Mouse (Mus musculus) CH12.LX (cell line): Measurements from ENCODE around the gene Rprd1b. TPM values are rescaled to one million over a fixed set of nuclear protein-coding genes. Genes with fewer than 3 reads are reported as not detected.

ENCODE experiments used
- DNase-seq: peaks from one replicate; pipeline ENCODE4 v3.0.0-alpha.2; 2013; ENCODE audit errors: extremely low read depth
- H3K27ac ChIP-seq: 2 replicates; pipeline ENCODE4 v1.5.1; 2012; ENCODE audit warnings: low read depth, mild to moderate bottlenecking, control low read depth, moderate library complexity; ENCODE audit not compliant: insufficient read depth
- H3K27me3 ChIP-seq: replicated peaks from 2 replicates; pipeline ENCODE3; 2012; ENCODE audit warnings: inconsistent platforms
- H3K36me3 ChIP-seq, 2 experiments: replicated peaks in 1 of 2; 2 replicates each; pipeline versions ENCODE3 to v1.6.1; 2012; ENCODE audit warnings: inconsistent platforms in 1 of 2, low read length in 1 of 2, mild to moderate bottlenecking in 1 of 2, mixed read lengths in 1 of 2, moderate library complexity in 1 of 2; ENCODE audit not compliant: control insufficient read depth in 1 of 2, insufficient read depth in 1 of 2
- H3K4me1 ChIP-seq, 2 experiments: 2 replicates each; pipeline ENCODE4 v1.6.1; 2012; ENCODE audit warnings: inconsistent platforms in 1 of 2, moderate library complexity in 1 of 2; ENCODE audit not compliant: insufficient read depth in 2 of 2, control insufficient read depth in 1 of 2
- H3K4me2 ChIP-seq: 2 replicates; pipeline ENCODE4 v1.6.1; 2012; ENCODE audit warnings: low read depth, mild to moderate bottlenecking, control low read depth; ENCODE audit not compliant: poor library complexity, insufficient read depth, severe bottlenecking
- H3K4me3 ChIP-seq, 3 experiments: fragments of 150-350 bp in 1 of 3; sonication (generic) in 1 of 3; replicated peaks in 1 of 3; 2 replicates each; pipeline versions ENCODE3 to v1.5.1; 2011 to 2012; ENCODE audit warnings: low read depth in 2 of 3, low read length in 2 of 3, mild to moderate bottlenecking in 2 of 3, moderate library complexity in 2 of 3, control low read depth in 1 of 3, improper control_type of control experiment in 1 of 3, inconsistent platforms in 1 of 3, mixed read lengths in 1 of 3; ENCODE audit not compliant: poor library complexity in 1 of 3
- H3K79me2 ChIP-seq: replicated peaks from 2 replicates; pipeline ENCODE4 v1.6.1; 2012; ENCODE audit warnings: mild to moderate bottlenecking, moderate library complexity; ENCODE audit not compliant: control insufficient read depth, poor library complexity, insufficient read depth, severe bottlenecking; ENCODE audit errors: extremely low read depth
- H3K9ac ChIP-seq: 2 replicates; pipeline ENCODE4 v1.6.1; 2012; ENCODE audit warnings: low read depth, mild to moderate bottlenecking, control low read depth, moderate library complexity; ENCODE audit not compliant: insufficient read depth
- H3K9me3 ChIP-seq: replicated peaks from 2 replicates; pipeline ENCODE3; 2012; ENCODE audit warnings: low read length, inconsistent platforms, mixed read lengths
- BHLHE40 ChIP-seq: IDR thresholded peaks from 2 replicates; pipeline ENCODE4 v1.6.1; 2011; ENCODE audit warnings: mild to moderate bottlenecking, low read depth, low read length, improper control_type of control experiment
- CHD1 ChIP-seq: IDR thresholded peaks from 2 replicates; pipeline ENCODE4 v1.6.1; 2012; ENCODE audit warnings: low read depth, low read length, improper control_type of control experiment, inconsistent platforms
- CHD2 ChIP-seq: IDR thresholded peaks from 2 replicates; pipeline ENCODE4 v1.6.1; 2011; ENCODE audit warnings: low read length, improper control_type of control experiment
- ELF1 ChIP-seq: IDR thresholded peaks from 2 replicates; pipeline ENCODE4 v1.6.1; 2014; ENCODE audit warnings: low read depth, mild to moderate bottlenecking, inconsistent platforms, low read length, improper control_type of control experiment
- EP300 ChIP-seq: IDR thresholded peaks from 2 replicates; pipeline ENCODE4 v1.6.1; 2011; ENCODE audit warnings: low read length, improper control_type of control experiment
- GABPA ChIP-seq: IDR thresholded peaks from 2 replicates; pipeline ENCODE4 v1.6.1; 2012; ENCODE audit warnings: low read depth, low read length, improper control_type of control experiment, inconsistent platforms; ENCODE audit not compliant: insufficient replicate concordance
- HCFC1 ChIP-seq: IDR thresholded peaks from 2 replicates; pipeline ENCODE4 v1.6.1; 2012; ENCODE audit warnings: low read depth, mild to moderate bottlenecking, inconsistent platforms, low read length, improper control_type of control experiment
- IRF4 ChIP-seq: IDR thresholded peaks from 2 replicates; pipeline ENCODE4 v1.6.1; 2014; ENCODE audit warnings: low read depth, mild to moderate bottlenecking, inconsistent platforms, low read length, improper control_type of control experiment
- KAT2A ChIP-seq: IDR thresholded peaks from 2 replicates; pipeline ENCODE4 v1.6.1; 2012; ENCODE audit warnings: low read length, improper control_type of control experiment, inconsistent platforms; ENCODE audit not compliant: insufficient replicate concordance
- MAFK ChIP-seq: IDR thresholded peaks from 2 replicates; pipeline ENCODE4 v1.6.1; 2011; ENCODE audit warnings: low read length, improper control_type of control experiment; ENCODE audit not compliant: insufficient replicate concordance
- MAX ChIP-seq: IDR thresholded peaks from 2 replicates; pipeline ENCODE4 v1.6.1; 2011; ENCODE audit warnings: low read length, improper control_type of control experiment
- MXI1 ChIP-seq: IDR thresholded peaks from 2 replicates; pipeline ENCODE4 v1.6.1; 2011; ENCODE audit warnings: mild to moderate bottlenecking, low read depth, low read length, improper control_type of control experiment
- NELFE ChIP-seq: IDR thresholded peaks from 2 replicates; pipeline ENCODE4 v1.6.1; 2011; ENCODE audit warnings: low read depth, low read length, improper control_type of control experiment
- PAX5 ChIP-seq: IDR thresholded peaks from 2 replicates; pipeline ENCODE4 v1.6.1; 2012; ENCODE audit warnings: low read length, inconsistent platforms, mixed read lengths
- RCOR1 ChIP-seq: conservative IDR thresholded peaks from 2 replicates; pipeline ENCODE4 v1.6.1; 2012; ENCODE audit warnings: low read depth, mild to moderate bottlenecking, inconsistent platforms, low read length, improper control_type of control experiment
- SIN3A ChIP-seq: IDR thresholded peaks from 2 replicates; pipeline ENCODE4 v1.6.1; 2012; ENCODE audit warnings: low read length, improper control_type of control experiment, inconsistent platforms
- TBP ChIP-seq: conservative IDR thresholded peaks from 2 replicates; pipeline ENCODE4 v1.6.1; 2011; ENCODE audit warnings: low read depth, low read length, improper control_type of control experiment
- TCF12 ChIP-seq: IDR thresholded peaks from 2 replicates; pipeline ENCODE4 v1.6.1; 2014; ENCODE audit warnings: low read depth, mild to moderate bottlenecking, inconsistent platforms, low read length, improper control_type of control experiment
- ZC3H11A ChIP-seq: IDR thresholded peaks from 2 replicates; pipeline ENCODE4 v1.6.1; 2012; ENCODE audit warnings: low read depth, mild to moderate bottlenecking, inconsistent platforms, low read length, improper control_type of control experiment
- ZKSCAN1 ChIP-seq: IDR thresholded peaks from 2 replicates; pipeline ENCODE4 v1.6.1; 2012; ENCODE audit warnings: low read depth, inconsistent platforms, low read length, improper control_type of control experiment, borderline replicate concordance
- ZMIZ1 ChIP-seq: IDR thresholded peaks from 2 replicates; pipeline ENCODE4 v1.6.1; 2012; ENCODE audit warnings: low read depth, mild to moderate bottlenecking, inconsistent platforms, low read length, improper control_type of control experiment
- ZNF384 ChIP-seq: IDR thresholded peaks from 2 replicates; pipeline ENCODE4 v1.6.1; 2012; ENCODE audit warnings: low read depth, low read length, improper control_type of control experiment, inconsistent platforms
- dilution Hi-C: fragments of 300-500 bp; cut with MboI; formaldehyde crosslinking; loops from 2 replicates; pipeline ENCODE4 v1.14.3; 2020; ENCODE audit warnings: low sequenced_read_pairs; ENCODE audit not compliant: extremely low pct_unique_long_range_greater_than_20kb, extremely low pct_ligation_motif_present
- in situ Hi-C: fragments of 300-500 bp; cut with MboI; formaldehyde crosslinking; loops from 3 replicates; pipeline ENCODE4 v1.14.3; 2019; ENCODE audit warnings: low sequenced_read_pairs, low pct_ligation_motif_present, low pct_unique_long_range_greater_than_20kb, mixed read lengths
- polyA plus RNA-seq: library from polyadenylated mRNA; unstranded; fragments of >175 nt; gene quantifications from 2 replicates; pipeline ENCODE4 v1.2.1, GENCODE M21; 2012; ENCODE audit warnings: low read depth; ENCODE audit not compliant: insufficient read length
- total RNA-seq, 2 experiments: library from RNA; depleted of rRNA; stranded (reverse); fragments of 300-350 nt in 1 of 2; fragments of >200 nt in 1 of 2; gene quantifications; 2 replicates each; pipeline ENCODE4 v1.2.3; 2012 to 2014

Gene Rprd1b
- total and polyA plus RNA-seq, 3 experiments, result 11.8 to 33.1 (median 16.4) TPM

DNA sequence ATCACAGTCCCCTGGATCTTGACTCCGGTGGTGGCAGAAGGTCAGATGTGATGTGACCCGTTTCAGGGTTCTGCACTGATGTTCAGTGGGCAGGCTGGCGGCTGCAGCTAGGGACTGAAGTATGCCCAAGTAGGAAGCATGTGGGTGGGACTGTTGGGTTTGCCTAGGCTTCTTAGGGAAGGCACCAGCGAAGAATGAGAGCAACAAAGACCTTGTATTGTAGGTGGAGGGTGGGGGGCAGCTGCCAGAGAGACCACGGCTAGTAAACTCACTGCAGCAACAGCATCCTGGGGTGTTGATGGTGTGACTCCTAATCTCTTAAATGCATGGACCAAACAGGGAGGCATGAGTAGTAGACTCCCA lies 43.3 kb downstream of the Rprd1b start:
- DNase-seq, result no peak
- Histone ChIP-seq H3K9ac (no peak overlapping the region), H3K36me3 (peaks cover 40 to 82% of the 10 kb centered on the region in 2 experiments), H3K9me3 (no peaks in the 10 kb centered on the region), H3K27ac (no peak overlapping the region)
- TF ChIP-seq TBP (no peak), CHD2 (no peak), ELF1 (no peak), ZMIZ1 (no peak), BHLHE40 (no peak), HCFC1 (no peak), TCF12 (no peak)
- TF ChIP-seq, all 38 proteins: peak for 0
- no peak overlapping the region for H3K4me3 ChIP-seq
- no peaks in the 10 kb centered on the region for H3K79me2 ChIP-seq
- in situ Hi-C loops (no loop called here), dilution Hi-C loops (no loop called here)
- H3K4me1 ChIP-seq, result peaks cover 4 to 38% of the 10 kb centered on the region in 2 experiments; a peak in 2 of 4 replicates
- H3K4me2 ChIP-seq, result no peak overlapping the region
- H3K27me3 ChIP-seq, result no peaks in the 10 kb centered on the region

DNA sequence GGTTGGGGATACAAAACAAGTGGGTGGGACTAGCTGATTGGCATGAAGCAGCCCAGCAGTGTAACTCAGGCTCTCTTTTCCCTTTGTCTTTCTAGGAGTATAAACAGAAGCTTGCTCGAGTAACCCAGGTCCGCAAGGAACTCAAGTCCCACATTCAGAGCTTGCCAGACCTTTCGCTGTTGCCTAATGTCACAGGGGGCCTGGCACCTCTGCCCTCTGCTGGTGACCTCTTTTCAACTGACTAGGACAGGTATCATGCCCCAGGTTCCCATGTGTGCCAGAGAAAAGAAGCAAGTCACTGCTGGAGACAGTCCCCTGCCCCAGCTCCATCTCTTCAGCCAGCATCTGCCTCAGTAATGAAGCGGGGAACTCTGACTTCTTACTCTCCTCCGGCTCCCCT lies 46.5 kb downstream of the Rprd1b start:
- in situ Hi-C loops, result no loop called here
- TF ChIP-seq ZKSCAN1 (no peak), MAFK (no peak), IRF4 (no peak), RCOR1 (no peak), EP300 (no peak), ZC3H11A (no peak), KAT2A (no peak)
- TF ChIP-seq, all 38 proteins: peak for 0
- peaks cover 50 to 84% of the 10 kb centered on the region in 2 experiments for H3K36me3 ChIP-seq

DNA sequence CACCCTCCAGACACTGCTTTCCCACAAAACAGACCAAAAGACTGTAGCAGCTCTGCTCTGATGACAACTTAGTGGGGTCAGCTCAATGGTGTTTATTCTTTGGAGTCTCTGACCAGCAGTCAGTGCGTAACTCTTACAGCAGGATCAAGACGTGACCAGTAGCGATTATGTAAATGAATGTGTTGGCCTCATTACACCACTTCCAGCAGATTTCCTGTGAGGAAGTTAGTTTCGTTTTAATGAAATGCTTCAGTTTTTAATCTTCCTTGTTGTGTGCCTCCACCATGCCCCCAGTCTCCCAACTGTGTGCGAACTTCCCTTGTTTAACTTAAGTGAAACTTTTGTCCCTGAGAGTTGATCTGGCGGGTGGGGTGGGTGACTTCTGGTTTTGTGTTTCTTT lies 48.4 kb downstream of the Rprd1b start:
- peaks cover 37 to 68% of the 10 kb centered on the region in 2 experiments for H3K36me3 ChIP-seq
- TF ChIP-seq NELFE (no peak), ZC3H11A (no peak), RCOR1 (no peak), IRF4 (no peak), PAX5 (no peak), CHD1 (no peak), MAX (no peak), GABPA (no peak), HCFC1 (no peak), ZNF384 (no peak), MXI1 (no peak), SIN3A (no peak)
- peaks cover 0 to 14% of the 10 kb centered on the region in 2 experiments; a peak in 2 of 4 replicates for H3K4me1 ChIP-seq
- no peak overlapping the region for H3K27ac ChIP-seq
- no peaks in the 10 kb centered on the region for H3K9me3 ChIP-seq
- no peak for DNase-seq
- H3K4me2 ChIP-seq, result no peak overlapping the region
- H3K9ac ChIP-seq, result no peak overlapping the region
- no peaks in the 10 kb centered on the region for H3K79me2 ChIP-seq
- in situ Hi-C loops, result no loop called here
- H3K4me3 ChIP-seq, result no peak overlapping the region
- dilution Hi-C loops, result no loop called here
- H3K27me3 ChIP-seq, result no peaks in the 10 kb centered on the region

More for the DNA sequence above, 46.5 kb downstream of the Rprd1b start:
- DNase-seq, result no peak
- peaks cover 0 to 21% of the 10 kb centered on the region in 2 experiments; a peak in 2 of 4 replicates for H3K4me1 ChIP-seq
- H3K4me3 ChIP-seq, result no peak overlapping the region
- no peak overlapping the region for H3K9ac ChIP-seq
- no peak overlapping the region for H3K27ac ChIP-seq
- dilution Hi-C loops, result no loop called here
- no peaks in the 10 kb centered on the region for H3K9me3 ChIP-seq
- H3K4me2 ChIP-seq, result no peak overlapping the region
- H3K27me3 ChIP-seq, result no peaks in the 10 kb centered on the region
- H3K79me2 ChIP-seq, result no peaks in the 10 kb centered on the region
